Mouse (Mus musculus) B cell, adult 67 days (primary cell): ENCODE data around the gene Eif6. TPM values are rescaled to one million over a fixed set of nuclear protein-coding genes. Genes with fewer than 3 reads are reported as not detected.

Experiments
- total RNA-seq, 2 experiments: library from RNA; stranded (reverse); gene quantifications; 4 replicates each; pipeline ENCODE4 v1.2.4; 2023

Eif6 gene
- 100 to 1,000 TPM in 1 of 2 experiments, 10 to 100 TPM in 1; 84.4 to 126 TPM for total RNA-seq

DNA sequence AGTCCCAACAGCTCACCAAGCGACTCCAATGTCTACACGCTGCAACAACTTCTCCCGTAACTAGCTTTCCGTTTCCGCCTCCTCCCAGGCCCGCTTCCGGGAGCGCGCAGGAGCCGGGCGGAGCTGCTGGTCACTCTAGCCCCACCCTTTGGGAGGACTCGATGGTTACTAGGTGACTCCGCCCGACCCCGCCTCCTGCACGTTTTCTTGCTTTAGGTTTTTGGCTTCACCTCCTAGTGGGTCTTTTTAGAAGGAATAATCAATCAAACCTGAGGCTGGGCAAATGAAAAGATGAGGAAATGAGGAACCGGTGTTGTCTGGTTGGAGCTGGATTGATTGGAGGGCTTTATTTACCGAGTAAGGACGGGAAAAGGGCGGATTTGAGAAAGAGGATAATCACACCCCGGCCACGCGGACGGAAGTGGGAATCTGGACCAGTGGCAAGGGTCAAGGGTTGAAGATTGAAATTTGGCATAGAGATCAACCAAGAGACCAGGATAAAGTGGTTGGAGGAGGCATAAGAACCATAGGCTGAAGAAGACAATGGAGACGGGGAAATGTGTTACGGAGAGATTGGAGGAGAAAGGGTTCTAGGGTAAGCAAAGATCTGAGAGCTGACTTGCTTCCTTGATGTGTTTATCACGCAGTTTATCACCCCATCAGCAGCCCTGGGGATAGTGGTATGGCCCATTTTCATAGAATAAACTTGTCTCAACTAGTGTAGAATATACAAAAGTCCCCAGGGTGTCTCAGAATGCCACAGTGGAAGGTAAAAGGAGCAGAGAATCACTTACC, at the start of gene Eif6:
Gene Eif6 (minus strand): TSS at position 296 of the 795 bp plus-strand sequence.

DNA sequence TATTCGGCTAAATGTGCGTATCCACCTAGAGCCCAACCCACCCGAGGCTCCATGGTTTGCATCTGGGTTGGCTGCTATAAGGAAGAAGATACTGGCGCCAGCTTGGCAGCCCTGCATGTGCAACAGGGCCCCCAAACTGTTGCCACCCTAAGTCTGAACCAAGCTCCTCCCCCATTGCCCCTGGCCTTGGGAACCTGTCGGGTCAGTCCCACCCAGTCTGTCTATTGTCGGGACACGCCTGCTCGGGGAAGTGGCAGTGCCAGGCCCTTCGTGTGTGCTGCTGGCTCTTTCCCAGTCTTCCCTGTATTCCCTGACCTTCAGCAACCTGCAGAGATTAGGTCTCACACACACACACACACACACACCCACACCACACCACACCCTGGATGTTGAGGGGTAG, 8.0 kb upstream of the Eif6 start, which contains the start of gene Fam83c:
Gene Fam83c (minus strand): TSS at position 123 of the 400 bp plus-strand sequence.

DNA sequence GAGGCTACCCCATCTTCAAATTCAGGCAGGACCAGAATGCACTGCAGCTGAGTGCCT, 7.5 kb downstream of the Eif6 start, which contains the start of gene BC029722:
Gene BC029722 (minus strand): TSS at position 35 of the 57 bp plus-strand sequence.

DNA sequence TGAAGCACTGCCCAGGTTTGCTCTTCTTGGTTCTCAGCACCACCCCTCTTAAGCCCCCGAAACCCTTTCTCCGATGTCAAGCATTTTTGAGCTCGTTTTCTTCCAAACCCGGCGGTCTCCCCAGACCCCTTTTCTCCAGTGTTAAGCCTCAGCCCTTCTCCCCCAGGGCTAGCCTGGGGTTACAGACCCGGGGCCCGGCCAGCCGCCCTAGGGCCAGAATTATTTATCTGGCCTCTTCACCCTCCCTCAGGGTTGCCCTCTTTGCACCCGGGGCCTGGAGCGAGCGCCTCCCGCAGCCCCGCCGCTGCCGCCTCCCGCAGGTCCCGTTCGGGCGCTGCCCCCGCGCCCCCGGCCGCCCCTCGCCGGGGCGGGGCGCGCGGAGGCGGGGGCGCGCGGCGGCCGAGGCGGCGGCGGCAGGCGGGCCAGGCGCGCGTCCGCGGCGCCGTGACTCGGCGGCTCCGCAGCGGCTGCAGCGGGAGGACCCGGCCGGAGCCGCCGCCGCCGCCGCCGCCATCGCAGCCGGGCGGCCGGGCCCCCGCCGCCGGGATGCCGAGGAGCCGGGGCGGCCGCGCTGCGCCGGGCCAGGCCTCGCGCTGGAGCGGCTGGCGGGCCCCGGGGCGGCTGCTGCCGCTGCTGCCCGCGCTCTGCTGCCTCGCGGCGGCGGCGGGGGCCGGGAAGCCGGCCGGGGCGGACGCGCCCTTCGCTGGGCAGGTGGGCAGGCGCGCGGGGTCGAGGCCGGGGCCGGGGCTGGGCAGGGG, 51.6 kb downstream of the Eif6 start, which contains the start of gene Mmp24:
Gene Mmp24 (plus strand): TSS at position 416 of the 758 bp plus-strand sequence.

Other genes with a start within 250 kb of the Eif6 start
- gene Gss, start 234.1 kb downstream of the Eif6 start, total RNA-seq = 10 to 100 TPM; 12.4 to 13.5 TPM
- gene Myh7b, start 215.7 kb downstream of the Eif6 start, total RNA-seq = not detected
- 100 to 1,000 TPM; 175 to 198 TPM for gene Trpc4ap, start 134.5 kb downstream of the Eif6 start, total RNA-seq
- gene Edem2, start 97.5 kb downstream of the Eif6 start, total RNA-seq = 10 to 100 TPM; 37.2 to 39.6 TPM
- gene Gm17581, start 91.1 kb downstream of the Eif6 start, total RNA-seq = not detected
- gene Procr, start 75.8 kb downstream of the Eif6 start, total RNA-seq = not detected
- not detected for gene Mmp24, start 51.6 kb downstream of the Eif6 start, total RNA-seq
- gene BC029722, start 7.5 kb downstream of the Eif6 start, total RNA-seq = 10 to 100 TPM; 25.9 to 27.2 TPM
- not detected for gene Fam83c, start 7.9 kb upstream of the Eif6 start, total RNA-seq
- 10 to 100 TPM; 35.4 to 40.9 TPM for gene Uqcc1, start 103.4 kb upstream of the Eif6 start, total RNA-seq
- gene Gm15557, start 113.8 kb upstream of the Eif6 start, total RNA-seq = not detected
- gene Gdf5, start 118.4 kb upstream of the Eif6 start, total RNA-seq = not detected
- gene Cep250, start 129.5 kb upstream of the Eif6 start, total RNA-seq = 10 to 100 TPM; 65.6 to 75.0 TPM
- gene 6430550D23Rik, start 181.1 kb upstream of the Eif6 start, total RNA-seq = 1 to 10 TPM in 1 of 2 experiments, under 1 TPM in 1; 0.78 to 1.7 TPM
- 100 to 1,000 TPM in 1 of 2 experiments, 10 to 100 TPM in 1; 89.9 to 105 TPM for gene Ergic3, start 181.1 kb upstream of the Eif6 start, total RNA-seq
- gene Fer1l4, start 226.0 kb upstream of the Eif6 start, total RNA-seq = not detected
- gene Spag4, start 238.2 kb upstream of the Eif6 start, total RNA-seq = 1 to 10 TPM; 4.9 to 5.0 TPM